37 mouse cellular contexts compared by ENCODE assay signal in genomic region chr4:121074250-121074649, GRCm38 (mm10). TPM values are rescaled to one million over a fixed set of nuclear protein-coding genes. Genes with fewer than 3 reads are reported as not detected.
A peak's percentile ranks its signal among the peaks of the same experiment; 100 is the strongest.
DNase-seq lines count a peak whose midpoint lies in the region; TF ChIP-seq lines count a peak whose summit lies in the region.
"Had no signal": no experiment of that assay in that cellular context is flagged by ENCODE, and none has a peak within 500 bp of the region (broad histone marks: within the 10 kb centered on the region; RNA-seq: fewer than 3 reads in every experiment).

No protein-coding gene starts in this region.

- peaks cover 0 to 5% of the 10 kb centered on the region in 2 experiments; a peak in 1 of 4 replicates for H3K4me1 ChIP-seq in CH12.LX (ENCODE audit: control insufficient read depth in 1 of 2, insufficient read depth in 2 of 2)
- H3K4me1 ChIP-seq in embryonic fibroblast, embryonic 13.5 days (ENCODE audit: control insufficient read depth, insufficient read depth, low read length) = no peaks in the 10 kb centered on the region
- H3K4me1 ChIP-seq: embryonic facial prominence, embryonic 10.5 days; embryonic facial prominence, embryonic 13.5 days; forebrain, embryonic 10.5 days; forebrain, embryonic 13.5 days; heart, embryonic 12.5 days; heart, embryonic 15.5 days; hindbrain, embryonic 10.5 days; hindbrain, embryonic 13.5 days had no signal

- H3K4me3 ChIP-seq in CH12.LX (replicated peaks in 1 of 3; ENCODE audit: low read depth in 2 of 3, low read length in 2 of 3, poor library complexity in 1 of 3) = no peak overlapping the region
- no peak overlapping the region for H3K4me3 ChIP-seq in embryonic fibroblast, embryonic 13.5 days (ENCODE audit: insufficient read depth, low read length)
- H3K4me3 ChIP-seq: embryonic facial prominence, embryonic 10.5 days; embryonic facial prominence, embryonic 13.5 days; forebrain, embryonic 10.5 days; forebrain, embryonic 13.5 days; heart, embryonic 12.5 days; heart, embryonic 15.5 days; hindbrain, embryonic 10.5 days; hindbrain, embryonic 13.5 days had no signal

- in situ Hi-C loops in CH12.LX (cut with MboI; ENCODE audit: low pct_ligation_motif_present, low pct_unique_long_range_greater_than_20kb, low sequenced_read_pairs) = no loop called here

- H3K27me3 ChIP-seq in CH12.LX (replicated peaks) = no peaks in the 10 kb centered on the region
- H3K27me3 ChIP-seq: embryonic facial prominence, embryonic 13.5 days; forebrain, embryonic 13.5 days; heart, embryonic 12.5 days; heart, embryonic 15.5 days; hindbrain, embryonic 13.5 days; Patski had no signal

- TF ChIP-seq RAD21 in CH12.LX (IDR thresholded peaks at IDR 0.05; ENCODE audit: low read depth, low read length) = no peak

- no peaks in the 10 kb centered on the region for H3K79me2 ChIP-seq in CH12.LX (replicated peaks; ENCODE audit: control insufficient read depth, extremely low read depth, insufficient read depth, poor library complexity, severe bottlenecking)

- H3K9me3 ChIP-seq in CH12.LX (replicated peaks; ENCODE audit: low read length) = no peaks in the 10 kb centered on the region
- H3K9me3 ChIP-seq: embryonic facial prominence, embryonic 10.5 days; embryonic facial prominence, embryonic 13.5 days; forebrain, embryonic 10.5 days; forebrain, embryonic 13.5 days; G1E; heart, embryonic 12.5 days; heart, embryonic 15.5 days; hindbrain, embryonic 10.5 days; hindbrain, embryonic 13.5 days had no signal

- TF ChIP-seq EP300 in CH12.LX (IDR thresholded peaks at IDR 0.05; ENCODE audit: low read length) = no peak

- peak overlapping the region; percentile 51; the same call in 1 of the 2 replicates for H3K9ac ChIP-seq in CH12.LX (ENCODE audit: insufficient read depth, low read depth)
- H3K9ac ChIP-seq: embryonic facial prominence, embryonic 13.5 days; forebrain, embryonic 13.5 days; heart, embryonic 12.5 days; heart, embryonic 15.5 days; hindbrain, embryonic 13.5 days had no signal

- peak overlapping the region; percentile 71 for H3K4me2 ChIP-seq in CH12.LX (ENCODE audit: insufficient read depth, low read depth, poor library complexity, severe bottlenecking)
- H3K4me2 ChIP-seq: embryonic facial prominence, embryonic 13.5 days; forebrain, embryonic 13.5 days; heart, embryonic 12.5 days; heart, embryonic 15.5 days; hindbrain, embryonic 13.5 days had no signal

- DNase-seq in A20 (ENCODE audit: low read depth, low spot score) (peak; percentile 44), CH12.LX (ENCODE audit: extremely low read depth) (no peak)
- DNase-seq in layer of hippocampus, postnatal 14 days (ENCODE audit: low spot score in 2 of 2) = no peak
- no peak for DNase-seq in cerebellum, adult 18-20 months
- DNase-seq in spleen, postnatal 4 days (ENCODE audit: low spot score in 2 of 2) = no peak
- DNase-seq: adrenal gland, adult 8-10 months; adrenal gland, postnatal 25 days; cerebellum, adult 2 months; cerebellum, adult 9-11 months; cerebellum, postnatal 36 days; embryo, embryonic 11 days; gastrocnemius, postnatal 10 days; gastrocnemius, postnatal 36 days; heart, postnatal 10 days; heart, postnatal 36 days; kidney, adult 2 months had no signal

- dilution Hi-C loops in CH12.LX (cut with MboI; ENCODE audit: extremely low pct_ligation_motif_present, extremely low pct_unique_long_range_greater_than_20kb, low sequenced_read_pairs) = no loop called here

- peaks cover 24 to 68% of the 10 kb centered on the region in 2 experiments for H3K36me3 ChIP-seq in CH12.LX (replicated peaks in 1 of 2; ENCODE audit: control insufficient read depth in 1 of 2, insufficient read depth in 1 of 2, low read length in 1 of 2)

- no peak for TF ChIP-seq POLR2A in CH12.LX (IDR thresholded peaks at IDR 0.05; ENCODE audit: low read depth, low read length)
- TF ChIP-seq POLR2A in embryonic fibroblast, embryonic 13.5 days (IDR thresholded peaks at IDR 0.05; ENCODE audit: low read depth, low read length) = no peak

- TF ChIP-seq CTCF in CH12.LX (conservative IDR thresholded peaks at IDR 0.05 in 1 of 2, IDR thresholded peaks at IDR 0.05 in 1 of 2; ENCODE audit: low read depth in 2 of 2, low read length in 2 of 2) = no peak
- no peak for TF ChIP-seq CTCF in embryonic fibroblast, embryonic 13.5 days (IDR thresholded peaks at IDR 0.05; ENCODE audit: borderline replicate concordance, insufficient read depth, low read length)

- H3K27ac ChIP-seq in CH12.LX (ENCODE audit: insufficient read depth, low read depth) = no peak overlapping the region
- peak overlapping the region; percentile 11; the same call in 1 of the 2 replicates for H3K27ac ChIP-seq in embryonic fibroblast, embryonic 13.5 days (ENCODE audit: insufficient read depth, low read length)
- H3K27ac ChIP-seq: embryonic facial prominence, embryonic 10.5 days; embryonic facial prominence, embryonic 13.5 days; forebrain, embryonic 10.5 days; forebrain, embryonic 13.5 days; heart, embryonic 15.5 days; hindbrain, embryonic 10.5 days; hindbrain, embryonic 13.5 days had no signal

TF ChIP-seq in CH12.LX, 34 proteins besides CTCF, POLR2A, EP300 and RAD21:
- TF ChIP-seq JUND (conservative IDR thresholded peaks at IDR 0.05; ENCODE audit: low read depth, low read length) (no peak), RCOR1 (conservative IDR thresholded peaks at IDR 0.05; ENCODE audit: low read depth, low read length) (no peak), ZC3H11A (IDR thresholded peaks at IDR 0.05; ENCODE audit: low read depth, low read length) (no peak), GABPA (IDR thresholded peaks at IDR 0.05; ENCODE audit: insufficient replicate concordance, low read depth, low read length) (no peak), USF2 (conservative IDR thresholded peaks at IDR 0.05; ENCODE audit: low read depth, low read length) (no peak), E2F4 (IDR thresholded peaks at IDR 0.05; ENCODE audit: insufficient replicate concordance, low read depth, low read length) (no peak), KAT2A (IDR thresholded peaks at IDR 0.05; ENCODE audit: insufficient replicate concordance, low read length) (no peak), ETS1 (conservative IDR thresholded peaks at IDR 0.05; ENCODE audit: low read depth, low read length) (no peak), ZMIZ1 (IDR thresholded peaks at IDR 0.05; ENCODE audit: low read depth, low read length) (no peak), JUN (IDR thresholded peaks at IDR 0.05; ENCODE audit: insufficient read depth, low read depth, low read length) (no peak), ZNF384 (IDR thresholded peaks at IDR 0.05; ENCODE audit: low read depth, low read length) (no peak), CHD2 (IDR thresholded peaks at IDR 0.05; ENCODE audit: low read length) (no peak), NELFE (IDR thresholded peaks at IDR 0.05; ENCODE audit: low read depth, low read length) (no peak), CHD1 (IDR thresholded peaks at IDR 0.05; ENCODE audit: low read depth, low read length) (no peak), SMC3 (IDR thresholded peaks at IDR 0.05; ENCODE audit: low read depth, low read length) (no peak), USF1 (IDR thresholded peaks at IDR 0.05; ENCODE audit: low read depth, low read length) (no peak), NRF1 (IDR thresholded peaks at IDR 0.05; ENCODE audit: low read depth, low read length) (no peak), MYC (IDR thresholded peaks at IDR 0.05; ENCODE audit: low read depth, low read length) (no peak)
TF ChIP-seq in CH12.LX: peak in this region for 0.

RNA-seq across cellular contexts. Expression of gene Zmpste24, which starts 23.8 kb away (rescaled TPM):
- total RNA-seq in CH12.LX (2012; rRNA removed) = 22.3 and 30.4 TPM in 2 replicates
- 55.7 and 58.1 TPM in 2 replicates for total RNA-seq in CH12.LX (2014; rRNA removed)
- 52.8 and 59.1 TPM in 2 replicates for polyA plus RNA-seq in CH12.LX (2012; ENCODE audit: insufficient read length, low read depth)
- 70.9 and 72.8 TPM in 2 replicates for polyA plus RNA-seq in embryonic fibroblast, embryonic 13.5 days (2011; ENCODE audit: insufficient read length, low read depth, missing spikeins)
- total RNA-seq in layer of hippocampus, postnatal 14 days (2021) = 10 to 100 TPM; 24.7 to 25.6 TPM

RNA-seq across cellular contexts. Expression of gene Tmco2, which starts 34.8 kb away (rescaled TPM):
- total RNA-seq in CH12.LX (2012; rRNA removed) (not detected in 2 replicates), CH12.LX (2014; rRNA removed) (not detected in 2 replicates)
- polyA plus RNA-seq in CH12.LX (2012; ENCODE audit: insufficient read length, low read depth) = not detected in 2 replicates
- not detected in 2 replicates for polyA plus RNA-seq in embryonic fibroblast, embryonic 13.5 days (2011; ENCODE audit: insufficient read length, low read depth, missing spikeins)
- not detected for total RNA-seq in layer of hippocampus, postnatal 14 days (2021)
- total RNA-seq: adrenal gland, adult 8-10 months; adrenal gland, postnatal 25 days; gastrocnemius, adult 18-20 months; gastrocnemius, postnatal 10 days; gastrocnemius, postnatal 36 days; granulocyte monocyte progenitor cell, adult 5-6 weeks; heart, adult 8-10 months; heart, postnatal 10 days; heart, postnatal 36 days had no signal
- polyA plus RNA-seq: brain, embryonic 14.5 days; C2C12; cortical plate, adult 2 months; embryonic facial prominence, embryonic 10.5 days; embryonic facial prominence, embryonic 13.5 days; forebrain, embryonic 10.5 days; forebrain, embryonic 13.5 days; forebrain, embryonic 16.5 days; G1E; heart, embryonic 12.5 days; heart, embryonic 15.5 days; hindbrain, embryonic 10.5 days; hindbrain, embryonic 13.5 days; hindbrain, embryonic 16.5 days; intestine, embryonic 14.5 days; intestine, postnatal 0 days; kidney, adult 2 months; Patski had no signal

RNA-seq across cellular contexts. Expression of gene Col9a2, which starts 35.1 kb away (rescaled TPM):
- total RNA-seq in CH12.LX (2012; rRNA removed) = not detected in 2 replicates
- not detected in 2 replicates for total RNA-seq in CH12.LX (2014; rRNA removed)
- polyA plus RNA-seq in CH12.LX (2012; ENCODE audit: insufficient read length, low read depth) = not detected in 2 replicates
- 0.58 TPM in 1 of 2 replicates, not detected in the other for polyA plus RNA-seq in embryonic fibroblast, embryonic 13.5 days (2011; ENCODE audit: insufficient read length, low read depth, missing spikeins)
- total RNA-seq in layer of hippocampus, postnatal 14 days (2021) = 1 to 10 TPM; 5.7 to 7.0 TPM
- total RNA-seq: G1E; granulocyte monocyte progenitor cell, adult 5-6 weeks; heart, adult 8-10 months had no signal
- polyA plus RNA-seq: C2C12; G1E; kidney, adult 2 months had no signal

RNA-seq across cellular contexts. Expression of gene Smap2, which starts 57.2 kb away (rescaled TPM):
- total RNA-seq in CH12.LX (2012; rRNA removed) (27.4 and 29.1 TPM in 2 replicates), CH12.LX (2014; rRNA removed) (20.0 and 20.1 TPM in 2 replicates)
- 110 and 111 TPM in 2 replicates for polyA plus RNA-seq in CH12.LX (2012; ENCODE audit: insufficient read length, low read depth)
- polyA plus RNA-seq in embryonic fibroblast, embryonic 13.5 days (2011; ENCODE audit: insufficient read length, low read depth, missing spikeins) = 31.7 and 35.5 TPM in 2 replicates
- 100 to 1,000 TPM; 138 to 140 TPM for total RNA-seq in layer of hippocampus, postnatal 14 days (2021)

Comparison
In these comparisons a context has a peak if more than half of its experiments do, and no peak if none do; other contexts are left out.
1. RNA of gene Col9a2, which starts 35.1 kb away (total RNA-seq): 5.7 to 7.0 TPM in layer of hippocampus, postnatal 14 days; not detected in CH12.LX; every median in the first group is over 4 times any median in the second.